Mouse (Mus musculus): ENCODE results near the gene Gm43720.

Gene Gm43720

GRCm38 (mm10) chr5:138279585-138280424, at the start of gene Gm43720, which contains the start of the genes Gpc2 and Stag3:
Gene Gm43720 (minus strand): TSS chr5:138279958.
Gene Gpc2 (minus strand): TSS chr5:138280005.
Gene Stag3 (plus strand): TSS chr5:138280240.
- under 1% methylated on average over 56 of the region's 56 CpGs for WGBS

DNA sequence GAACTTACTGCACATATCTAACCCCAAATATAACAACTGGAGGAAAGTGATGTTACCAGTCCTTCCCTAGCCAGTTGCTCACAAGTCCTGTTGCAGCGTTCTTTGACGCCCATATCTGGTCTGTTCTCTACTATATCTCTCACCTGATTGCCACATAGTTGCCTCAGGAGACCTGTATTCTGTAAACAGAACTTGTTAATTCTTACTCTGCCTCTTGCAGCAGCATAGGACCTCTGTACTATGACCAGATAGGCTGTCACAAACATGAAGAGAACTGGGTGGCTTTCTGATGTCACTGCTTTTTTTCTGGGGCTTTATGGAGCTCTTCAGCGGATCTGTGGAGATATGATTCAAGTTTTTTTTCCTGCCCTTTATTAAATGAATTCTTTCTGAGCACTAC, 33.0 kb upstream of the Gm43720 start:
- WGBS: 92% methylated on average over 3 of the region's 3 CpGs

DNA sequence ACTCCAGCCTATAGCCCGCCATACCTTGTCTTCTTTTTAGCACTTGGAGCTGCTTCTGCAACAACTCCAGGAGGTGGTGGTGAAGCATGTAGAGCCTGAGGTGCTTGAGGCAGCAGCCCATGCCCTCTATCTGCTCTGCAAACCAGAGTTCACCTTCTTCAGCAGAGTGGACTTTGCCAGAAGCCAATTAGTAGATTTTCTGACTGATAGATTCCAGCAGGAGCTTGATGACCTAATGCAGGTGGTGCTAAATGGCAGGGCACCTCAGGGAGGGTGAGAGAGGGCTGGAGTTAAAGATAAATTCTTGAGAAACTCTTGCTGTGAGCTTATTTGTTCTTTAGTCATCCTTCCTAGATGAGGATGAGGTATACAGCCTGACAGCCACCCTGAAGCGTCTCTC, 19.9 kb upstream of the Gm43720 start:
- WGBS: 94% methylated on average over 2 of the region's 2 CpGs

- WGBS: 84% methylated on average over 1 of the region's 1 CpGs
Observed at GRCm38 (mm10) chr5:138291638-138292037, 11.9 kb upstream of the Gm43720 start.

DNA sequence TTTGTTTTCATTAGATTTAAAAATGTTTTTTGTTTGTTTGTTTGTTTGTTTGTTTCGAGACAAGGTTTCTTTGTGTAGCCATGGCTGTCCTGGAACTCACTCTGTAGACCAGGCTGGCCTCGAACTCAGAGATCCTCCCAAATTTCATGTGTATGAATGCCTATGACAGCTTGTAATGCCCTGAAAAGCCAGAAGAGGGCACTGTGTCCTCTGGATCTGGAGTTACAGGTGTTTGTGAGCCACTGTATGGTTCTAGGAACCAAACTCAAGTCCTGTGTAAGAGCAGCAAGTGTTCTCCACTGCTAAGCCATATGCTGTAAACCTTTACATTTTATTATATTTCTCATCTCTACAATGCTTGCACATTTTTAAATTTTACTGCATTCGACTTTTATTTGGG, 8.1 kb upstream of the Gm43720 start:
- 78% methylated on average over 3 of the region's 3 CpGs for WGBS

DNA sequence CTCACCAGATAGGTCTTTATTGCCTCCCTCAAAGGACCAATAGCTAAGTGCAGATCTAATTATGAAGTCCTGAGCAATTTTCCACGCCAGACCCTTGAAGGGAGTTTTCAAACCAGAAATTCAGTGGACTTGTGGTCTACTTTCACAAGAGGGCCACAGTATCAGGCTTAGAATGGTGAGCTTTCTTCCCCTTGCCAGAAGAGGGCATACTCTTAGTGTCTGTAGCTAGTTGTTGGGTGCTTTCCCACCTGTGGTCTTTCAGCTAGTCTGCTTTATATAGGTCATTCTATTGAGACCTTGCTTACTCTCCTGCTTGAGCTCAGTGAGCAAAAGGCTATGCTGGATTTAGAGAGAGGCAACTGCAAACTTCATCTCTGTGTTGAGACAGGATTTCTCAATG, 3.8 kb upstream of the Gm43720 start:
- 79% methylated on average over 1 of the region's 1 CpGs for WGBS

DNA sequence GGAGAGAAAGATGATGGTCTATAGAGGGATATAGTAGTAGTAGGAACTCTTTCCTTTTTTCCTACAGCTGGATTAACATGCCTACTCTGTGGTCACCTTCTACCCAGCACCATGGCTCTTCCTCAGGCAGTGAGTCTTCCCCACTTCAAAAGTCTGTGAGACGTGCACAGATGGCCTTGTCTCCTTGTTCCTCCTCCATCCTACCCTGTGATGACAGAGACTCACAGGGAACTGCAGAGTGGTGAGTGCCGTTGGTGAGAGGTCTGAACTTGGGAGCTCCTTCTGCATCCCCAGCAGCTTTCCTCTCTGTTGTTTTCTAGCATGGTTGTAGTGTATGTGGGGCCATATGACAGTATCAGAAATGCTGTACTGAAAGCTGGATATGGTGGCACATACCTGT, 2.0 kb upstream of the Gm43720 start:
- 77% methylated on average over 2 of the region's 2 CpGs for WGBS

- whole genome bisulfite sequencing: 94% methylated on average over 15 of the region's 15 CpGs
Observed at GRCm38 (mm10) chr5:138280829-138281228, 1.1 kb upstream of the Gm43720 start.

DNA sequence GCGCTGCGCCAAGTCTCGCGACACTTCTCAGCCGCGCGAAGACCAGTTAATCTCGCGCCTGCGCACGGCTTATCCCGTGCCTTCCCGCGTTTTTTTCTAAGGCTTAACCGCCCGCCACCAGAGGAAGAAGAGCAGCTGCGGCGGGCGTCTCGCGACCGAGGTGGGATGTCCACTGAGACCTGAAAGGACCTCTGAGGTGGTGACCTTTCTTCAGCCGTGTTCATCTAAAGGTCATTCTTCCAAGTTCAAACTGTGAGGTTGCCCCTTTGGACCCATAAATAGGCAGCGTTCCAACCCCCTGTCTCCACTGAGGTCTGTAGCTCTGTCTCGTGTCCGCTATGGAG, 639 bp upstream of the Gm43720 start:
- WGBS: 21% methylated on average over 26 of the region's 26 CpGs

DNA sequence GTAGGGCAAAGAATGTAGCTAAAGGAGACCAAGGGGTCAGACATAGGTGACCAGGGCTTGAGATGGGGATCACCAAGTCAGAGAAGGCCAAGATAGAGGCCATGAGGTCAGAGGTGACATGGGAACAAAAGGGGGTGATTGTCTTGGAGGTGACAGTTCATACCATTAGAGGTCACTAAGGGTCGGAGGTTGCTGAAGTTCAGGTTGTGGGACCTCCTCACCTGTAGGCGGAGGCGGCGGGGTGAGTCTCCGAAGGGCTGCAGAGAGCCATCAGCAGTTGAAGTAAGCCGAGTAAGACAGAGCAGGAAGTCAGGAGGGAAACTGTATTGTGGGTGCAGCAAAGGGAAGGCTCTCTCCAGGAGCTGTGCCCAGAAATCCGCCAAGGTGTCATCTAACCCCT, 1.8 kb downstream of the Gm43720 start:
- WGBS: 87% methylated on average over 7 of the region's 7 CpGs

GRCm38 (mm10) chr5:138275216-138276050, 4.3 kb downstream of the Gm43720 start:
- WGBS: 31% methylated on average over 41 of the region's 41 CpGs

GRCm38 (mm10) chr5:138274186-138274585, 5.6 kb downstream of the Gm43720 start:
- WGBS: 81% methylated on average over 8 of the region's 8 CpGs

DNA sequence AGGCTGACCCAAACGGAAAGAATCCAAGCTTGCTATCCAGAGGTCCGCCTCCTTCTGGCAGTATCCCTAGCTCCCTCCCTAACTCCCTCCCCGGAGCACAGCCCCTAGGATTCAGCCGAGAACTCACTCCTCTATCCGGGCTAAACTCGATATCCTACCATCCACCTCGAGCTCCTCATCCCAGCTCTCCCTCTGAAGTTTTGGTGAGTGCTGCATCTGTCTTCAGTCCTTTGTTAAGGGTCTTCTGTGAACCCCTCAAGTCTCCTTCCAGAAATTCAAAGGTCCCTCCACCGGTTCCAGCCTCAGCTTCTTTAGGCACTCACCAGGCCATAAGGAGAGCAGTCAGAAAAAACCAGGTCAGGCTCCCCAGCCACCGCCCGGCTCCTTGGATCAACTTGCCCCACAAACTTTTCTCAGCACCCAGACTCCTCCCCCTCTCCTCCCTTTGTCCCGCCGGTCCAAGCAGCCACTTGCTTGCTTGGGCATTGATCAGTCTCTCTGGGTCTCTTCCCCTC, 7.3 kb downstream of the Gm43720 start, which contains the start of gene Gal3st4:
Gene Gal3st4 (minus strand): TSS at position 432 of the 515 bp plus-strand sequence.
- 18% methylated on average over 12 of the region's 12 CpGs for WGBS

DNA sequence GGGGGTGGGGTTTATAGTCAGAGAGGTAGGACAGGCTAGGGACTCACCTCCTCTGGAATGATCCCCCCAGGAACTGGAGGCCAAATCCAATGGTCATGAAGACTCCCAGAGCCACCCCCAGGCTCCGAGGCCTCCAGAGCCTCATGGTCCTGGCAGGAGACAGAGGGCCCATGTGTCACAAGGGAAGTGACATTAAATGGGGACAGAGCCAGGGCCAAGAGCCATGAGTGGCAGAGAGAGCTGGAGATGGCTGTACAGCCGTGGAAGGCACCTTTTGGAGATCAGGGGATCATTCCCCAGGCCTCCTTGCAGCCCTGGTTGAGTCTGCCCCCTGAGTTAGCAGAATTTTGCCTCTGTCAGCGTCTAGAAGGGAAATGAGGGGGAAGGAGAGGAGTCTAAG, 8.5 kb downstream of the Gm43720 start:
- 38% methylated on average over 3 of the region's 3 CpGs for WGBS

- WGBS: 53% methylated on average over 4 of the region's 4 CpGs
Observed at GRCm38 (mm10) chr5:138268980-138269379, 10.8 kb downstream of the Gm43720 start.

DNA sequence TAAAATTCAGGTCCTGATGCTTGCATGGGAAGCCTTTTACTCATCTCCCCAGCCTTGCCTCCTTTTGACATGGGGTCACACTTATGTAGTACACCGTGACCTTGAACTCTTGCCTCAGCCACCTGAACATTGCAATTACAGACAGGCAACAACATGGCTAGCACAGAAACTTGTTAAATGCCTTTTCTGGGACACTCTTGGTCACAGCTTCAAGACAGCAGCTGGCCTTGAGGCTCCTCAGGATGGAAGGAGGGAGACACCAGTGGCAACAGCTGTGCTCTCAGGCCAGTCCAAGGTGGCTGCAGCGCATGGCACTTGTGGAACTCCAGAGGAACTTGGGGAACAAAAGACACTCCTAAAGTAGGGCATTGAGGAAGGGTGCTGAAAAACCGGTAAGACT, 12.6 kb downstream of the Gm43720 start:
- 98% methylated on average over 3 of the region's 3 CpGs for WGBS

GRCm38 (mm10) chr5:138265712-138266111, 14.0 kb downstream of the Gm43720 start:
- WGBS: 95% methylated on average over 4 of the region's 4 CpGs

- 7% methylated on average over 6 of the region's 6 CpGs for WGBS
Observed at GRCm38 (mm10) chr5:138264207-138264578, 15.6 kb downstream of the Gm43720 start.

GRCm38 (mm10) chr5:138263260-138264206, 16.2 kb downstream of the Gm43720 start, which contains the start of gene BC037034:
Gene BC037034 (minus strand): TSS chr5:138264033.
- under 1% methylated on average over 67 of the region's 71 CpGs for WGBS

DNA sequence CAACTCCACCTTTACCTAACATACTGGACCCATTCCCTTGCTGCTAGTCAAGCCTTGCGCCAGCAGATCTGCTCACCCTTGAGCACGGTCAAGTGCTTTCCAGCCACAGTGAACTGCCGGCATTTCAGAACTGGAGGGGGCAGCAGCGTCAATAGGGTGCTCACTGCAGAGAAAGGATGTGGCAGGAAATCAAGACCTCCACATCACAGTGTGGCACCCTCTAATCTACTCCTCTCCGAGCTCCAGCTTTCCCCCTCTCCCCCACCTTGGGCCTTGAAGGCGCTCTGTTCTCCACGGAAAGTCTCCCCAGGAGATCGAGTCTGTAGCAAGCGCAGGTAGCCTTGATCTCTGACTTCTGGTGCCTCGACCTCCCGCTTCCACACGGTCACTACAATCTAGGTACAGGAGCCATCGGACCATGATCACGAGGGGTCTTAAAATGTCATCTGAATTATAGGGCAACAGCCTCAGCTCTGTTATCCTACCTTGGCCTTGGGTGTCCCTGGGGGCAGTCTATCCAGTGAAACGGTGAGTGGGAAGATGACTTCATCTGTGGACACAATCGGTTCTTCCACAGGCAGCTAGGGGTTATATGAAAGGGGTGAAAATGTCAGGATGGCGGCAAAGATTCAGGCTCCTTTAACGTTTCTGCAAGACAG, 17.0 kb downstream of the Gm43720 start:
- WGBS: 54% methylated on average over 18 of the region's 18 CpGs

- 68% methylated on average over 4 of the region's 4 CpGs for WGBS
Observed at GRCm38 (mm10) chr5:138262001-138262400, 17.8 kb downstream of the Gm43720 start.
